Mouse (Mus musculus): ENCODE results near the gene Dtnb. TPM values are rescaled to one million over a fixed set of nuclear protein-coding genes. Genes with fewer than 3 reads are reported as not detected.
A peak's percentile ranks its signal among the peaks of the same experiment; 100 is the strongest.

The Dtnb gene
- polyA plus RNA-seq, 1 experiment = 60.7 TPM

DNA sequence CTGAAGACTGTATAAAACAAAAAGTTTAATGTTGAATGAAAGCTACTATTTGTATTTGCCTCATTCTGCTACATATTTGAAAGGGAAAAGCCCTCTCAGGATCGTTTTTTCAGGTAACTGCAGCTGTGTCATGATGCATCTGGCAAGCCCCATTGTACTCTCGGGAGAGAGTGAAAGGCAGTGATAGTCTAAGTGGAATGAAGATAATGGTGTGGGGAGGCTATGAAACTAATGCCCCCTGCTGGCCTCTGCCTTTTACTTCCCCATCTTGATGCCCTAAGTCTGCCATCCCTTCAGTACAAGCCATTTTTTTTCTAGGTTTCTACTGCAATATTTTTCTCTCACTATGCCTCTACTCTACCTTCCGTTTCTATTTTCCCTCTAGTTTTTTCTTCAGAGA, 69.8 kb downstream of the Dtnb start:
- WGBS = 52% methylated on average over 3 of the region's 3 CpGs
- Histone ChIP-seq H3K4me1 (replicated peaks; ENCODE audit: control insufficient read depth, insufficient read depth, low read length) (no peaks in the 10 kb centered on the region), H3K4me3 (ENCODE audit: control insufficient read depth, insufficient read depth, low read length) (no peak overlapping the region), H3K36me3 (ENCODE audit: control insufficient read depth, insufficient read depth, low read length) (no peaks in the 10 kb centered on the region), H3K27me3 (ENCODE audit: control insufficient read depth, insufficient read depth, low read length) (no peaks in the 10 kb centered on the region), H3K27ac (ENCODE audit: control insufficient read depth, insufficient read depth, low read length) (no peak overlapping the region)
- DNase-seq = peak; percentile 9
- no peak for TF ChIP-seq CTCF (IDR thresholded peaks at IDR 0.05; ENCODE audit: borderline replicate concordance, control insufficient read depth, extremely low read depth, insufficient read depth, low read length, poor library complexity)
- TF ChIP-seq POLR2A (IDR thresholded peaks at IDR 0.05; ENCODE audit: control insufficient read depth, extremely low read depth, insufficient read depth, low read length, poor library complexity) = no peak

DNA sequence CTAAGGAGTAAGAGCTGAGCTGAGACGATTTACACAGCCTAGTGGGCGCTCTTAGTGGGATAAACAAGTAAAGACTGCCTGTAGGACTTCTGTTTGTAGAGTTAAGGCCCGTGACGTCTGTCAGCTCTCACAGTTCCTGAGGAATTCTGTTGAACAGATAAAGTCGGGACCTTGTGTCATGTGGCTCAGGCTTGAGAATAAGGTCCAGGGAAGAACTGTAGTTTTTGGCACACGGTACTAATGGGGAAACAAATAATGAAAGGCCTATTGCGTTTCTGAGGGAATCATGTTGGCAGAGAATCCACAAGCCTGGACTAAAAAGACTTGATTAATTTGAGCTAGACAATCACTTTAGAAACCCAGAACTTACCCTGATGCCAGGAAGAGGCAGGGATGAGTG, 84.6 kb downstream of the Dtnb start:
- TF ChIP-seq CTCF (IDR thresholded peaks at IDR 0.05; ENCODE audit: borderline replicate concordance, control insufficient read depth, extremely low read depth, insufficient read depth, low read length, poor library complexity) = no peak
- no peak for TF ChIP-seq POLR2A (IDR thresholded peaks at IDR 0.05; ENCODE audit: control insufficient read depth, extremely low read depth, insufficient read depth, low read length, poor library complexity)
- H3K27ac ChIP-seq (ENCODE audit: control insufficient read depth, insufficient read depth, low read length) = no peak overlapping the region
- no peaks in the 10 kb centered on the region for H3K27me3 ChIP-seq (ENCODE audit: control insufficient read depth, insufficient read depth, low read length)

DNA sequence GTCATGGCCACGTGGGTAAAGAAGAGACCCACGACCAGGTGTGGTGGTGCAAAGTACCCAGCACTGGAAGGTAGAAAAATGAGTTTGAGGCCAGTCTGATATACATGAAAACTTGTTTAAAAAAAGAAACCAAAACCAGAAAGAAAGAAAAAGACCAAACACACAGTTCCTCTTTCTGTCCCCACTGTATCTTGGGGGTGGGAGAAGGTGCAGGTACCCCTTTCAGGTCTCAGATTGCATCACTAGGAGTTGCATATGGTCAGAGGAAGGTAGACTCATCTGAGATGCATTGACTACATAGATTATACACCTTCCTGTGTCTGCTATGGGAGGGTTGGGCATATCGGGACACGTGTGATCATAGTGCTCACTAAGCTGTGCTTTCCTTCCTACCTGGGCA, 85.1 kb downstream of the Dtnb start:
- 49% methylated on average over 4 of the region's 4 CpGs for WGBS
- no peak for TF ChIP-seq POLR2A (IDR thresholded peaks at IDR 0.05; ENCODE audit: control insufficient read depth, extremely low read depth, insufficient read depth, low read length, poor library complexity)
- TF ChIP-seq CTCF (IDR thresholded peaks at IDR 0.05; ENCODE audit: borderline replicate concordance, control insufficient read depth, extremely low read depth, insufficient read depth, low read length, poor library complexity) = no peak
- H3K4me1 ChIP-seq (replicated peaks; ENCODE audit: control insufficient read depth, insufficient read depth, low read length) = no peaks in the 10 kb centered on the region
- no peak for DNase-seq
- no peak overlapping the region for H3K27ac ChIP-seq (ENCODE audit: control insufficient read depth, insufficient read depth, low read length)
- H3K4me3 ChIP-seq (ENCODE audit: control insufficient read depth, insufficient read depth, low read length) = no peak overlapping the region
- no peaks in the 10 kb centered on the region for H3K27me3 ChIP-seq (ENCODE audit: control insufficient read depth, insufficient read depth, low read length)
- H3K36me3 ChIP-seq (ENCODE audit: control insufficient read depth, insufficient read depth, low read length) = no peaks in the 10 kb centered on the region

More for the DNA sequence above, 84.6 kb downstream of the Dtnb start:
- WGBS = 87% methylated on average over 7 of the region's 7 CpGs
- no peaks in the 10 kb centered on the region for H3K36me3 ChIP-seq (ENCODE audit: control insufficient read depth, insufficient read depth, low read length)
- no peak for DNase-seq
- H3K4me1 ChIP-seq (replicated peaks; ENCODE audit: control insufficient read depth, insufficient read depth, low read length) = no peaks in the 10 kb centered on the region
- no peak overlapping the region for H3K4me3 ChIP-seq (ENCODE audit: control insufficient read depth, insufficient read depth, low read length)

GRCm38 (mm10) chr12:3657786-3658185, 85.6 kb downstream of the Dtnb start:
- DNase-seq = no peak
- Histone ChIP-seq H3K27ac (ENCODE audit: control insufficient read depth, insufficient read depth, low read length) (no peak overlapping the region), H3K36me3 (ENCODE audit: control insufficient read depth, insufficient read depth, low read length) (no peaks in the 10 kb centered on the region), H3K4me1 (replicated peaks; ENCODE audit: control insufficient read depth, insufficient read depth, low read length) (no peaks in the 10 kb centered on the region), H3K4me3 (ENCODE audit: control insufficient read depth, insufficient read depth, low read length) (no peak overlapping the region), H3K27me3 (ENCODE audit: control insufficient read depth, insufficient read depth, low read length) (no peaks in the 10 kb centered on the region)
- WGBS = 91% methylated on average over 10 of the region's 10 CpGs
- TF ChIP-seq POLR2A (IDR thresholded peaks at IDR 0.05; ENCODE audit: control insufficient read depth, extremely low read depth, insufficient read depth, low read length, poor library complexity) = no peak
- no peak for TF ChIP-seq CTCF (IDR thresholded peaks at IDR 0.05; ENCODE audit: borderline replicate concordance, control insufficient read depth, extremely low read depth, insufficient read depth, low read length, poor library complexity)

- DNase-seq = no peak
- TF ChIP-seq POLR2A (IDR thresholded peaks at IDR 0.05; ENCODE audit: control insufficient read depth, extremely low read depth, insufficient read depth, low read length, poor library complexity) (no peak), CTCF (IDR thresholded peaks at IDR 0.05; ENCODE audit: borderline replicate concordance, control insufficient read depth, extremely low read depth, insufficient read depth, low read length, poor library complexity) (no peak)
- H3K27me3 ChIP-seq (ENCODE audit: control insufficient read depth, insufficient read depth, low read length) = no peaks in the 10 kb centered on the region
- no peak overlapping the region for H3K4me3 ChIP-seq (ENCODE audit: control insufficient read depth, insufficient read depth, low read length)
- no peaks in the 10 kb centered on the region for H3K36me3 ChIP-seq (ENCODE audit: control insufficient read depth, insufficient read depth, low read length)
- 96% methylated on average over 4 of the region's 4 CpGs for WGBS
- H3K27ac ChIP-seq (ENCODE audit: control insufficient read depth, insufficient read depth, low read length) = no peak overlapping the region
- H3K4me1 ChIP-seq (replicated peaks; ENCODE audit: control insufficient read depth, insufficient read depth, low read length) = no peaks in the 10 kb centered on the region
These were observed 87.6 kb downstream of the Dtnb start for GRCm38 (mm10) chr12:3659554-3660311.

GRCm38 (mm10) chr12:3660985-3661635, 88.9 kb downstream of the Dtnb start:
- Histone ChIP-seq H3K27me3 (ENCODE audit: control insufficient read depth, insufficient read depth, low read length) (no peaks in the 10 kb centered on the region), H3K4me3 (ENCODE audit: control insufficient read depth, insufficient read depth, low read length) (no peak overlapping the region), H3K4me1 (replicated peaks; ENCODE audit: control insufficient read depth, insufficient read depth, low read length) (no peaks in the 10 kb centered on the region), H3K36me3 (ENCODE audit: control insufficient read depth, insufficient read depth, low read length) (no peaks in the 10 kb centered on the region), H3K27ac (ENCODE audit: control insufficient read depth, insufficient read depth, low read length) (no peak overlapping the region)
- WGBS = 13% methylated on average over 1 of the region's 1 CpGs
- DNase-seq = peak; percentile 11
- TF ChIP-seq POLR2A (IDR thresholded peaks at IDR 0.05; ENCODE audit: control insufficient read depth, extremely low read depth, insufficient read depth, low read length, poor library complexity) = no peak
- TF ChIP-seq CTCF (IDR thresholded peaks at IDR 0.05; ENCODE audit: borderline replicate concordance, control insufficient read depth, extremely low read depth, insufficient read depth, low read length, poor library complexity) = no peak
